Mouse (Mus musculus) lung, adult 2 months (tissue): ENCODE measurements at regions not wholly inside any gene's neighbourhood (a gene's known extent, or its start where the extent isn't known, plus 50 kb on each side); places are given as distances from the start of the nearest gene placed in this dataset.

Source experiments
- CTCF ChIP-seq: fragments of 200-500 bp; IDR thresholded peaks from 2 replicates; pipeline ENCODE4 v1.5.1; 2011; ENCODE audit warnings: mild to moderate bottlenecking, low read length, control low read depth; ENCODE audit not compliant: insufficient read depth
- POLR2A ChIP-seq: fragments of 200-500 bp; IDR thresholded peaks from 2 replicates; pipeline ENCODE4 v1.6.1; 2011; ENCODE audit warnings: low read depth, mild to moderate bottlenecking, control low read depth, low read length, borderline replicate concordance; ENCODE audit errors: extremely low read depth

- no peak for TF ChIP-seq CTCF
- no peak for TF ChIP-seq POLR2A
Measured at GRCm38 (mm10) chr11:64812408-64812807, 166.4 kb upstream of the Elac2 start.
